Mouse (Mus musculus) layer of hippocampus, adult 18-20 months (tissue): ENCODE measurements around the gene Senp6. TPM values are rescaled to one million over a fixed set of nuclear protein-coding genes. Genes with fewer than 3 reads are reported as not detected.
"Not testable (repeated sequence)": the region's sequence is repeated elsewhere in the genome, so short reads cannot be mapped to it uniquely, and the experiment has no call there.

Source experiments
- DNase-seq, 2 experiments: peaks; one replicate each; pipeline ENCODE4 v3.0.0; 2022; ENCODE audit warnings: low spot score in 2 of 2
- total RNA-seq, 2 experiments: library from RNA; stranded (reverse); gene quantifications; 2 replicates each; pipeline ENCODE4 v1.2.3; 2021

Senp6 gene
- total RNA-seq, 2 experiments from 2014 or later = 101 to 104 TPM

GRCm38 (mm10) chr9:80074067-80074466, 7.4 kb downstream of the Senp6 start:
- no peak for DNase-seq

- no peak for DNase-seq
Measured at GRCm38 (mm10) chr9:80074949-80075348, 8.2 kb downstream of the Senp6 start.

GRCm38 (mm10) chr9:80080941-80081340, 14.2 kb downstream of the Senp6 start:
- DNase-seq = no peak

GRCm38 (mm10) chr9:80084429-80085092, 17.9 kb downstream of the Senp6 start:
- no peak for DNase-seq

GRCm38 (mm10) chr9:80085665-80086064, 19.0 kb downstream of the Senp6 start:
- no peak for DNase-seq

- not testable (repeated sequence) for DNase-seq
Measured at GRCm38 (mm10) chr9:80086272-80086966, 19.7 kb downstream of the Senp6 start.

GRCm38 (mm10) chr9:80089409-80089808, 22.7 kb downstream of the Senp6 start:
- no peak for DNase-seq

GRCm38 (mm10) chr9:80096325-80096724, 29.6 kb downstream of the Senp6 start:
- no peak for DNase-seq

- no peak for DNase-seq
Measured at GRCm38 (mm10) chr9:80145992-80146587, 79.4 kb downstream of the Senp6 start.

GRCm38 (mm10) chr9:80149594-80149993, 82.9 kb downstream of the Senp6 start:
- DNase-seq = no peak

GRCm38 (mm10) chr9:80155277-80155676, 88.6 kb downstream of the Senp6 start:
- DNase-seq = peak; percentile 62 to 81

GRCm38 (mm10) chr9:80156780-80157179, 90.1 kb downstream of the Senp6 start:
- no peak for DNase-seq

- no peak for DNase-seq
Measured at GRCm38 (mm10) chr9:80157840-80158465, 91.2 kb downstream of the Senp6 start.

GRCm38 (mm10) chr9:80158937-80159336, 92.2 kb downstream of the Senp6 start:
- no peak for DNase-seq

- DNase-seq = no peak
Measured at GRCm38 (mm10) chr9:80161451-80161850, 94.7 kb downstream of the Senp6 start.

- no peak for DNase-seq
Measured at GRCm38 (mm10) chr9:80163126-80163723, 96.5 kb downstream of the Senp6 start.

GRCm38 (mm10) chr9:80164191-80164590, 97.5 kb downstream of the Senp6 start:
- no peak for DNase-seq

GRCm38 (mm10) chr9:80164611-80165474, 98.1 kb downstream of the Senp6 start, which contains the start of gene Myo6:
Myo6 (plus strand) TSS chr9:80165031.
- peak; percentile 90 to 94 for DNase-seq

GRCm38 (mm10) chr9:80165690-80166089, 99.0 kb downstream of the Senp6 start:
- no peak for DNase-seq

- DNase-seq = no peak
Measured at GRCm38 (mm10) chr9:80166425-80166824, 99.7 kb downstream of the Senp6 start.
